Mouse (Mus musculus): ENCODE results near the gene Zhx3. TPM values are rescaled to one million over a fixed set of nuclear protein-coding genes. Genes with fewer than 3 reads are reported as not detected.

Gene Zhx3
- total and polyA plus RNA-seq, 3 experiments = 20.3 to 103 (median 54.7) TPM

DNA sequence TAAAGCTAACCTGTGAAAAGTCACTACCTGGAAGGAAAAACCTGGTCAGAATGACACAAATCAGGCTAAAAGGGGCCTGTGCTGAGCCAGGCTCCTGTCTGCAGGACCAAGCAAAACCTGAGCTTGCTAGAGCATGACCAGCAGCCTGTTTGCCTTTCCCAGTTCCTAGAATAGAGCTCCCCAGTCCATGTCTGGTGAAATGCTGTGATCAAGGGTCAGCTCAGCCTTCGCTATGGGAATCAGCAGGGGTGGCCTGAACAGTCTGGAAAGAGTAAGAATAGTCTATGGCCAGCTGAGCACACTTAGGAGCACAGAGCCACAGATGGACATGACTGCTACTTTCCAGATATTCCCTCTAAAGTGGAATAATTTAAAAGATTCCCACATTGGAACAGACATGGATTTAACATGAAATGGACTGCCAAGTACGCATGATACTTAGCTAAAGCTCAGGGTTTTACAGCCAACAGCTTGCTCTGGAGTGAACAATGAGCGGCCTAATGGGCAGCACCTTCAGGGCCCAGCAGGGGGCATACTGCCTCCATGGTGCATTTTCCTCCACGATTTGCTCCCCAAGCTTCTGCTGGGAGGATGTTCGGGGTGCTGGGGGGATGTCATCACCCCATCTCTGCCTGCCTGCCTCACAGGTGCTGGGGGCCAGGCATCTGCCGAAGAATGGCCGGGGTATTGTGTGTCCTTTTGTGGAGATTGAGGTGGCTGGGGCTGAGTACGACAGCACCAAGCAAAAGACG is 112.2 kb downstream of the Zhx3 start:
- DNase-seq = peak; percentile 56

DNA sequence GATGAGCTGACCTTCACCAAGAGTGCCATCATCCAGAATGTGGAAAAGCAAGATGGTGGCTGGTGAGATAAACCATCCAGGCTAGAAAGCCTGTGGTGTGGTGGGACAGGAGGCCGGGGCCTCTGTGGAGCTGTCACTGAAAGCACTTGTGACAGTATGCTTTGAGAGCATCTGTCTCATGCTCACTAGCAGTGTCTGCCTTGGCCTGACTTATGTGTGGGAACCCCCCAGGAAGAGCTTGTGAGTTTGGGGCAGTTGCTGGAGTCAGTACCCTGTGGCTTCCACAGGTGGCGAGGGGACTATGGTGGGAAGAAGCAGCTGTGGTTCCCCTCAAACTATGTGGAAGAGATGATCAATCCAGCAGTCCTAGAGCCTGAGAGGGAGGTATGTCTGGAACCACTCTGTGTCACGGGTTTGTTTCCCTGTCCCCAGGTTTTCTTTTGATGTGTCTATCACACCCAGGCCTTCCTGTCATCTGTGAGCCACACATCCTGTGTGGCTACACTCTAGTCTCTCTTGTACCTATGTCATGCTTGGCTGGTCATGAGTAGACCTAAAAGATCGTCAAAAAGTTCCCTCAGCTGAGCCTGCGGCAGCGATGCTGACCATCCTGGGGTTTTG is 116.1 kb downstream of the Zhx3 start:
- no peak for DNase-seq

DNA sequence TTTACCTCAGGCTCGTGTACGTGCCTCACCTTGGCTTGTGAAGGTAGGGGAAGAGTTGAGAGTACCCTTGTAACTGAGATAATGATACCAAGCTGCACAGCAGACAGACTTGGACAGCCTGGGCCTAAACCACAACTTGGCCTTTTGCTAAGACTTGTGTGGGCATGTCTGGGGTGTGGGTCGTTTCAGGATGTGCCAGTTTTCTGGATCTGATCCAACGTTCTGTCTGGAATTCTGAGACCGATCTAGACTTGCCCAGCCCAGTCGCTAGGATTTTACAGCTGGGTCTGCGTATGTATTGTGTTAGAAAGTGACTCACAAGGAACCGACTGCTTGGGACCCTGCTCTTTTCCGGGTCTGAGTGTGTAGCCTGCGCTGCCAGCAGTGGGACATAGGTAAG is 125.7 kb downstream of the Zhx3 start:
- DNase-seq = no peak

DNA sequence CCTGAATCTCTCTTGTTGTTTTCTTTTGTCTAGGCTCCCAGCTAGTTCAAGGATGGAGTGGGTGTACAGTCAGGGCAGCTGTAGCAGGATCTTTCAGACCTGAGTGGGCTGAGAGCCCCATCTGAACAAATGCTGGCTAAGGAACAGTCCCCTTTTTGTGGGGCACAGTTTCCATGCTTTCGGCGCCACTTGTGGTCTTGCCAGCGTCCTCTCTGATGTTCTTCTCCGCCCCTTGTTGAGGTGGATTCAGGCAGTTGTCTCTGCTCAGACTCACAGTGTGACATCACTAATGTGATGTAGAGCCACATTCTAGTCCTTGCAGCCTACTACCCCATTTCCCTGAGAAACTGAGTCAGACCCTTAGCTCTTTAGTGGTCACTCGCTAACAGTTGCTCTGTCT is 126.2 kb downstream of the Zhx3 start:
- DNase-seq = no peak

DNA sequence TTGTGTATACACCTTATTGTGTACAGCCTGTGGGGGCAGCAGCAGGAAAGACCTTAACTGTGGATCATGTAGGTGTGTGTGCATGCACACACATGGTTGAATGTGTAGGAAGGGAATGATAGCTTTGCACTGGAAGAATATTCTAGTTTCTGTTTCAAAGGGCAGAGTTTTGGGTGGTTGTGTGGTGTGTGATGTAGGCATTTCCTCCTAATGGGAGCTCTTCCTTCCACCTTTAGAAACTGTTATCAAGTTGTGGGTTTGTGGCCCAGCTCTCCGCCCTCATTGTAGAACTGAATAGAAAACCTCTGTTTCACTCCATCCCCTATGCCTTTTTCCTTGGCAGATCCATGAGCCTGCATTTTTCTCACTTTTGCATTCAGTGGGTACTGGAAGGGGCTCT is 127.3 kb downstream of the Zhx3 start:
- DNase-seq = no peak

DNA sequence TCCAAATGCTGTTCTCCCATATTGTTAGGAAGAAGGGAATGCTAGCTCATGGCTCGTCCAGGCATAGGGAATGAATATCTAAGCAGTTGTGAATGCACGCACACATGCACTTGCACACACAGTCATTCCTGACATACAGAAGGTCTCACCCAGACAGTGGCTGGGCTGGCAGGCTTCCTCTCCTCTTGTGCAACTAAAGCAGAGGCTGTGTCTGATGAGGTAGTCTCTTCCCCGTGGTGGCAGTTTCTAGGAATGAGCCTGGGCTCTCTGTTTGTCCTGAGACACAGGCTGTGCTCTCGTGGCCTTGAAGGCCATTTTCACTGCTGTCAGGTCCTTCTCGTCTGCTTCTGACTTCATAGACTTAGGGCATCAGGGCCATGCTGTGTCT is 128.0 kb downstream of the Zhx3 start:
- peak; percentile 82 for DNase-seq

DNA sequence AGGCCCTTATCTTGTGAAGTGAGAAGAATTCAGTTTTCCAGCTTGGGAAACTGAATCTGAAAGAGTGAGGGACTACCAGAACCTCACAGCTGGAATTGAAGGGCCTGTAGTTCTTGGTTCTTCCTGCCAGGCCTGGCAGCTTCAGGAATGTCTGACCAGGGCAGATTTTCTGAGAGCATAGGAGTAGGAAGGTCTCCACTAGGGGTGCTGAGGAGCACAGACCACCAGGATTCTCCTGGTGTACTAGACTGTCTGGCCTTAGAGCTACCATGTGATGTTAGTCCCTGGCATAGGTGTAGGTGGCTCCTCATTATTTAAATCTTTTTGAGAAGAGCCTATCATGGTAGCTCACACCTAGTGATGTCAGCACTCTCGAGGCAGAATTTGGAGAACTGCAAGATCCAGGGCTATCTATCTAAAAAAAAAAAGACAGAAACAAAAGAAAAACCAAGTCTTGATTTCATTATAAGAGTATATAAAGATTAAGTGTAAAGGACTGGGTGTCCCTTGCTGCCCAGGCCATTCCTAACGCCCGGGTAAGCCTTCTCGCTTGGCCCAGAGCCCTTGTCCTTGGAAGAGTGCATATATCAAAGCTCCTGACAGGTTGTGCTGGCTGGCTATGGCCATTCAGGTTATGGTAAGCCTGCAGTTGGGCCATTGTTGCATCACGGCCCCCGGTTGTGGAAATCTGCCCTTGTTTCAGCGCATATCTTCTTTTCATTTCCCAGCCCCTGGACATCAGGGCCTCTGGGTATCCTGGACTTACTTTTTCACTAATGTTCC is 128.6 kb downstream of the Zhx3 start:
- DNase-seq = peak; percentile 92

DNA sequence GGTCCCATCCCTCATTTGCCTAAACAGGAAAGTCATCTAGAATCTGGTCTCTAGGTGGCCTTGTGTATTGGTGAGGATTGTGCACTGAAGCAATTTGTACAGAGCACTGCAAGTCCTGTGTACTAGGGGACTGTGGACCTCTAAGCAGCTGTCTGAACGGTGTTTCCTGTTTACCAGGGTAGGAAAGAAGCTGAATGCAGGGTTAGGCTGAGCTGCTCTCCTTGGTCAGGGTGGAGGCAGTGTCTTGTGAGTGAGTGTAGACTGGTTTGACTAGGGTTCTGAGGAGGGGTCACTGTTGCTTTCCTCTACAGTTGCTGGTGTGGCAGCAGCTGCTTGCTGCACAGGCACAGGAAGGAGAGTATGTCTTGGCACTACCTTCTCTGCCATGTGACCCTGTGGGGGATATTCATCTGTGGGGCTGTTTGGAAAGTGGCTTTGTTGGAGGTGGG is 130.6 kb downstream of the Zhx3 start:
- no peak for DNase-seq

DNA sequence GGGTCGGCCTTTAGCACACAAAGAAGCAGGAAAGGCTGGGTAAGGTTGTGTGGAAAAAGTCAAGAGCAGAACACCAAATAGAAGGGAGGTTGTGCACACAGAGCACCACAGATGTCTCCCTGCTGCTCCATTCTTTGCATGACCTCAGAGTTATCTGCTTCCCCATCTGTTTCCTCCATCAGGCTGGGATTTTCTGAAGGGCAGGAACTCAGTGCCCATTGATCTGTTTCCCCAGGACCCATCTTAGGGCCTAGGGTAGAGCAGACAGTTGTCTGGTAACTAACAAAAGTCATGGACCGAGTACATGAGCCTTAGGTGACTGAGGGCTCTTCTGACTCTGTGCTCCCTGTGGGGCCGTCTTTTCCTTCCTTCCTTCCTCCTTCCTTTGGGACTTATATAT is 131.2 kb downstream of the Zhx3 start:
- DNase-seq = no peak

DNA sequence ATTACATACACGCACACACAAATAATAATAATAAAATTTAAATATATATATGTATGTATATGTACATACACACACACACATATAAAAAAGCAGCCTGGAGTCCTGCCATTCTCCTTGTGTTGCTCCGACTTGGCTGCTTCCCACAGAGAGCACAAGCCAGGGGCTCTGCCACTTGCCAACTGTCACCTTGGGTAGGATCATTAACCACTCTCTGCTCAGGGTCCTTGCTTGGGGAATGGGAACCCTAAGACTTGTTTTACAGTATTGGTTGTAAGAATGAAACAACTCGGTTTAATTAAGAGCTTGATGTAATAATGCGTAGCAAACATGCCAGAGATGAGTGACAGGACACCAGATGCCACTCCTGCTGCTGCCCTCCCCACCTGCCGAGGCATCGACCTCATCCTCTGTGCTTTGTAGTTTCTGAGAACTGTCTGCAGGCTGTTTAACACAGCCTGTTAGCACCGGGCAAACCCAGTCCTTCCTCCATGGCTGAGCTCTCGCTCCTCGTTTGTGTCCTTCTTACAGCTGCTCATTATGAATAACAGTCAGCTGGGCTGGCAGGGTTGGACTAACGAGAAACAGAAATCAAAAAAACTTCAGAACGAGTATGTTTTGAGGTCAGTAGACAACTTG is 132.2 kb downstream of the Zhx3 start:
- no peak for DNase-seq

DNA sequence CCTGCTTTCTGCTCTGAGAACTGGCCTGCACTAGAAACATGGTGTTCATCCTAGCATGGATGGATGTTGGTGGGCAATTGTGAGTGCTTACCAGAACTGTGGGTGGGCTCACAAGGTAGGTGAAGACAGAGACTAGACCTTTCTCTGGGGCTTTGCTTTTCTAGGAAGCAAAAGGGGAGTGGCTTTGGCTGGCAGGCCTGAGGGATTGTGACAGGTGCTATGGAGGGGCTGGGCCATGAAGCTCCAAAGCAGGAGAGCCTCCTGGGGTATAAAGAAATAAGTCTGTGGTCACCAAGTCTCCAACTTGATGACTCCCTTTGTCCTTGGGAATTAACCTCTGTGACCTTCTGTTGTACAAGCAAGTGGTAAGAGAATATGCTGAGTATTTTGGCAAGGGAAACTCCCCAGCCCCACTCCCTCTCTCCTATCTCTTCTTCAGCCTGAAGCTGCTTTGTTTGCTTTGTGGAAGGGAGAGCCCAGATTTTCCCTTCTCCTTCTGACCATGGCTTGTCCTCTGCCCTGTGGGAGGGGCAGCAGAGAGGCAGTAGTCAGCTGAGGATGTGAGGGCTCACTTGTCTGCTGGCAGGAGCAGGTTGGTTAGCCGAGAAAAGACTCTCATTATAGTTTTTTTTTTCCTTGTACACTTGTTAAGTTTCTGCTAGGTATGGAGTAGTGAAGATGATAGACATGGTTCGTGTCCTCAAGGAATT is 133.0 kb downstream of the Zhx3 start:
- DNase-seq = no peak

DNA sequence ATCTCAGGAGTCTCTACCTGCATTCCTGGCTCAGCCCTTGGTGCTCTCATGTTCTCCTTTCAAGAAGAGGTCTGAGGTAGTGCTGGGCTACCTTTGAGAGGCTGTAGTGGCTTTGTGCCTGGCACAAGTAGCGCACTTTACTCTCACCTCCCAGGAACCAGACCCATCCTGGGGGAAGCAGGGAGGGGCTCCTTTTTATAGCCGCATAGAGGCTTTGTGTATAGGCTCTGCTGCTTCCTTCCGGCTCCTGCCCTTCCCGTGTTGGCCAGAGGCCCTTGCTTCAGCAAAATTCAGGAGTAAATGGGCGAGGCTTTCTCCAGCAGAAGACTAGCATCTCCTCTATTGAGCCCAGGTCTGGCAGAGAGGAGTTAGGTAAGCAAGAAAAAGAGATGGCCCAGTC is 134.4 kb downstream of the Zhx3 start:
- no peak for DNase-seq

DNA sequence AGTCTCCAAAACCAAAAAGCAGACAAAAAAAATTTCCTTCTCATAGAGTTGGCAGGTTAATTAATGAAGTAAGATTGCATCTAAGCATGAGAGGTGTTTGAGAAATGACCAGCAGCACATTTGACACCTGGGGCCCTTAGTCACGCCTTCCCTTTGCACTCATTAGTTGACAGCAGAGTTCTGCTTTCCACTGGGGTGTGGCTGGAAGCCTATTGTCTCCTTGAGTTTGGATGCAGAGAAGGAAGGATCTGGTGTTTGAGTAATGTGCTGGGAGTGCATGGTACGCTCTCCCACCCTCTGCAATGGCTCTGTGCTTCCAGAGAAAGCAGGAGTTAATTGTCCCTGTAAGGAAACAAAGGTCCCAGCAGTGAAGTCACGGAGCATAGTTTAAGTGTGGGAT is 136.3 kb downstream of the Zhx3 start:
- no peak for DNase-seq

DNA sequence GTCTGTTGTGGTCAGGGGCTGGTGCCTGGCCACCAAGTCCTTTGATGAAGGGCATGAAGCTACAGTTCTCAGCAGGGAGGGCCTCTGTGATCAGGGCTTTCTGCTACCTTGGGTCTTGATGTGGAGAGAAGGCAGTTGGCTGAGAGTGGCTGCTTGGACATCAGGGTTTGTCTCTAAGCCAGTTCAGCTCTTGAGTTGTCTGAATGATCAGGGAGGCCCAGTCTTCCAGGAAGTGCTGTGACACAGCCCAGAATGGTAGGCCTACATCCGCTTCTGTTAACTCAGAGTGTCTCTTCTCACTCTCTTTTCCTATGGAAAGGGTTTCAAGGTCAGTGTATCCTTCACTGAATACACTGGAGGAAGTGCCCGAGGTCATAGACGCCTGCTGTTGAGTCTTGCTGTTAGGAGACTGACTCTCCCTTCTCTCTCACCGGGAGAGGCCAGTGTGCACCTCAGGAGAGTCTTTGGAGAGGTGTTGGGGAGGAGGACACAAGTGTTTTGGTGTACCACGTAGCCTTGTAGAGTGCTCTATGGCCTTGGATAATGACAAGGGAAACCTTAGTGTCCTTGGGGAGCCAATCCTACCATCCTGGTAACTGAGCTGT is 137.0 kb downstream of the Zhx3 start:
- DNase-seq = no peak

DNA sequence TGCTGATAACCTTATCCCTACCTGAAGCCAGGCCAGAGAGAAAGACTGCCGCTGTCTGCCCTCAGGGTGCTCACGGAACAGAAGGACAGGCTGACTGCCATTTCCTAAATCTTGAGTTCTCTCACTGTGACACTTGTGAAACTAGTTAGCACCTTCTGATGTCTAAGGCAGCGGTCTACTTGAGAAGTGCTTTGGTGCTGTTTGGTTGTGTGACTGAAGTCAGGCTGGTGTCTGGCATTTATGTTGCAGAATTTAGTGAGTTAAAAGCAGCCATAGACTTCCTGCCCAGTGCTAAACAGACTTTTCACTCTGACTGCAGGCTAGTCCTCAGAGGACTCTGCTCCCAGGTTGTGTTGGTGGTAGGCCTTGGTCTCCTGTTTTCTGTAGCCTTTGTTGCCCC is 138.5 kb downstream of the Zhx3 start:
- DNase-seq = no peak

DNA sequence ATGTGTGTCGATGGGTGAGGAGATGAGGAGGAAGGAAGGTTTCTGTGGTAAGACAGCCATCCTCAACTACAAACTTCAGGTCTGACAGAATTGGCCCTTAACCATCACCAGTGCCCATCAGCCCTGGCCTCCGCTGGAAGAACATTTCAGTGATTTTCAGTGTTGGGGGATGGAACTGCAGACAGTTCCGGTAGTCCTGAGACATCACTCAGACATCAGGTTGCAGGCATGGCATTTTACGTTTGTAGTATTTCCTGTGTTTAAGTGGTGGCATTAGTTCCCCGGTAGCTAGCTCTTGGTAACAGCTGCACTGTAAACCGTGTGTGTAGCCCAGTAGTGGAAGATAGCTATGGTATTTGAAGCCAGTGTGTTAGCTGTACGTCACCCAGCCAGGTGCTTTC is 139.7 kb downstream of the Zhx3 start:
- no peak for DNase-seq

DNA sequence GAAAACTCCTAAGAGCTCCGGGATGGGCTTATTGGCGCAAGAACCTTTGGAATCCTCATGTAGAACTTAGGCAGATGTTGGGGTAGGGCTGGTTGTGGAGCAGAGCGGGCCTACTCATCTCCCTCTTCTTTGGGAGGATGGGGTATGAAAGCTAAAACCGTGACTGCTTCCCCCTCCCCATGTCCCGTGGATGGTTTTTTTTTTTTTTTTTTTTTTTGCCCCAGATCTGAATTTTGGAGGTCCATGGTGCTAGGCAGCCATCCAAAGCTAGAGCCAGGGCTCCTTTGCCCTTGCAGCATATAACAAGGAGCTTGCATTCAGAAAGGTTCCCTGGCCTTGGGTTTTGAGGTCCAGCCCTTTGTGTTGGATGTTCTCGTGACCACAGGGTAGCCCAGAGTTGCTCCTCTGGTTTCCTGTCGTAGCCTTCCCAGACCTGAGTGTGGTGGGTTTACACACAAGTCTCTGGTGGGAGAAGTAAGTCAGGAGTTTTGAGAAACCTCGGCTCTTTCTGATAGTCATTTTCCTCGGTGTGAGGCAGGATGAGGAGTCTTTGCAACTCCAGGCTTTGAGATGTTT is 140.3 kb downstream of the Zhx3 start:
- no peak for DNase-seq

DNA sequence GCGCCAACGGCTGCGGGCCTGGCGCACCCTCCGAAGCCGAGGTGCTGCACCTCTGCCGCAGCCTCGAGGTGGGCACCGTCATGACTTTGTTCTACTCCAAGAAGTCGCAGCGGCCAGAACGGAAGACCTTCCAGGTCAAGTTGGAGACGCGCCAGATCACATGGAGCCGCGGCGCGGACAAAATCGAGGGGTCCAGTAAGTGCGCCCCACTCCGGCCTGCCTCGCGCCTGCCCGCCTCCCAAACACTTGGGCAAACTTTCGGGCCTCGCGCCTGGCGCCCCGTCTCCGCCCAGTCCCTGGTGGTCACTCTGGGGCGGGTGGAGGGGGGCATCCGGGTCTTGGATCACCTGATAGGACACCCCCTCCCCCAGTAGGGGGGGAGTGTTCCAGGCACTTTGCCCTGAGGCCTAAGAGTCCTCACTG is 140.9 kb downstream of the Zhx3 start:
- DNase-seq = peak; percentile 69

DNA sequence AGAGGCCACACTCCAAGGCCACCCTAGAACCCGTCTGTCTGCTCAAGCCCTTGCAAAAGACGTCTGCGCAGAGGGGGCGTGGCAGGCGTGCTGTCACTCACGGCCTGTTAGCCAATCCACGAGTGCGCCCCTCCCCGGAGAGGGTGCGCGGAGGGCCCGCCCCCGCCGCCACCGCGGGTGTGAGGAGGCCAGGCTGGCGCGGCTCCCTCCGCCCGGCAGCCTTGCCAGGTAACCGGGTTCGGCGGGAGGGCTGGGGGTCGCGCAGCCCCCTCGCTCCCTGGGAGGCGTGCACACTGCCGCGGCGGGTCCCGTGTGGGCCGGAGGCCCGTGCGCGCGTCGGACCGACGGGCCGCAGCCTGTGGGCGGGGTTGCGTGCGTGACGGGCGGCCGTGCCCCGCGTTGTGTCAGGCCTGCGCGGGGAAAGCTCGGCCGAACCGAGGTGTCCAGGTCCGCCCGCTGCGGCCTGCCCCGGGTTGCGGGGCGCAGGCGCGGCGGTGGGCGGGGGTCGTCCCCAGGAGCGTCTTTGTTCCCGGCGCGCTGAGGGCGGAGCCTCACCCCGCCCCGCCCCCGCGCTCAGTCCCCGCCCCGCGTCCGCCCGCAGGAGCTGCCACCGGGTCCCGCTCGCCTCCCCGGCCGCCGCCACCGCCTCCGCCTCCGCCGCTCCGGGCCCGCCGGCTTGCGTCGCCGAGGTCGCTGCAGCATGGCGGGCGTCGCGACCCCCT is 141.5 kb downstream of the Zhx3 start, which contains the start of gene Plcg1:
Gene Plcg1, plus strand, starts transcription at position 184 of the 722 bp plus-strand sequence.
- peak; percentile 95 for DNase-seq

DNA sequence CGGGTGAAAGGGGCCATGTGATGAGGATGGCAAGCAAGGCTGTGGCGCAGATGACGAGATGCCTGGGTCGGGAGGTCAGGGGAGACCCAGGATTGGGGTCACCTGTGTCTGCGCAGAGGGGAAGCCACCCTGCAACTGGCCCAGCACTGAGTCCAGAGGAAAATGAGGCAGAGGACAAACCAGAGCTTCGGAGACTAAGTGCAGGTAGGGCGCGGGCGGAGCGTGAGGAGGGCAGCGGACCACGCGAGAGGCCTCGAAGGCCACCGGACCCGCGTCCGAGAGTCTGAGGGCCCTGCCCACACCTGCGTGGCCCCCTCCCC is 142.0 kb downstream of the Zhx3 start:
- no peak for DNase-seq

Data from adrenal gland, adult 2 months (tissue).